Mouse (Mus musculus) 416B (cell line): Measurements from ENCODE around the gene Zfp963.
"Not testable (repeated sequence)": the region's sequence is repeated elsewhere in the genome, so short reads cannot be mapped to it uniquely, and the experiment has no call there.

Experiments
- DNase-seq: peaks from one replicate; pipeline ENCODE4 v3.0.0; 2011; ENCODE audit warnings: low read depth

Zfp963 gene

DNA sequence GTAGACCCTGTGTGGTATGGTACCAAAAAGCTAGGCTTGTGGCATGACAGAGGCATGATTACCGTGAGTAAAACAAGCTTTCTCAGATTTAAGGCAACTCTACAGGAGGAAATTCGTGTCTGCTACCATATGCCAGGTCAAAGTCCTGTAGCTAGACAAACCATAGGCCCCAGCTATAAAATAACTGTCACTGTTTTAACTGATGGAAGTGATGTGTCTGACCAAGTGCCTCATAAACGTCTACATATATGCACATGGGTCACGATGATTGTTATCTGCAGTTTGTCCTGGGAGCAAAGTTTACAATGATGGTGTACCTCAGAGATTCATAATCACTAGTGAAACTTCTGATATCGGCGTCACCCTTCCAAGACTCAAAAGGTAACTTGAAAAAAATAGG is 9.0 kb downstream of the Zfp963 start:
- DNase-seq = no peak

DNA sequence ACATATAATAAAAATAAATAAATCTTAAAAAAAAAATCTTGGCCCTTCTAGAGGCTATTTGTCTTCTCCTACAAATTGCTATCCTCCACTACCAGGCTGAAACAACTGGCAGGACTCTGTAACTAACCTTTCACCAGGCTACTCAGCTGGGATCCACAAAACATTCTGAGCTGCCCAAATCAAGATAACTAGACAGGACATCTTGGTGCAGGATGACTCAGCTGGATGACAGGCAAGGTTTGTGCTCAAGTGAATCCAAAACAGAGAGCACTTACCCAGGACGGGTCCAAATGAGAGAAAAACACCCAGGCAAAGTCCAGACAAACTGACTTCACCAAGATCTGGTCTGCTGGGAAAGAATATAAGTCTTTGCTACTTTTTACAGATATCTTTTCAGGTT is 14.3 kb downstream of the Zfp963 start:
- no peak for DNase-seq

DNA sequence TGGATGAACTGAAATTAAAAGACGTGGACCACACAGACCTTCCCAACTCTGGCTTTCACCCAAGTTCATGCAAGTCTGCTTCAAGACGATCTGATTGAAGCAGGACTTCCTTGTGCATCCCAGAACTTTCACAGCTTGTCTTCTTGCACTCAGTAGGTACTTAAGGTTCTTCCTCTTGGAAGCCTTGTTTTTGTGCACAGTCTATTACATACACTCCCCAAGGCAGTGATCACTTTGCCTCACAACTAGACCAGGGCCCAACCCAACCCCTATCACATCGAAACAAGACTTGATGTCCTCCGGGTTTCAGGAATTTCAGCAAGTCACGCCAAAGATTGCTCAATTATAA is 32.6 kb downstream of the Zfp963 start:
- DNase-seq = no peak

DNA sequence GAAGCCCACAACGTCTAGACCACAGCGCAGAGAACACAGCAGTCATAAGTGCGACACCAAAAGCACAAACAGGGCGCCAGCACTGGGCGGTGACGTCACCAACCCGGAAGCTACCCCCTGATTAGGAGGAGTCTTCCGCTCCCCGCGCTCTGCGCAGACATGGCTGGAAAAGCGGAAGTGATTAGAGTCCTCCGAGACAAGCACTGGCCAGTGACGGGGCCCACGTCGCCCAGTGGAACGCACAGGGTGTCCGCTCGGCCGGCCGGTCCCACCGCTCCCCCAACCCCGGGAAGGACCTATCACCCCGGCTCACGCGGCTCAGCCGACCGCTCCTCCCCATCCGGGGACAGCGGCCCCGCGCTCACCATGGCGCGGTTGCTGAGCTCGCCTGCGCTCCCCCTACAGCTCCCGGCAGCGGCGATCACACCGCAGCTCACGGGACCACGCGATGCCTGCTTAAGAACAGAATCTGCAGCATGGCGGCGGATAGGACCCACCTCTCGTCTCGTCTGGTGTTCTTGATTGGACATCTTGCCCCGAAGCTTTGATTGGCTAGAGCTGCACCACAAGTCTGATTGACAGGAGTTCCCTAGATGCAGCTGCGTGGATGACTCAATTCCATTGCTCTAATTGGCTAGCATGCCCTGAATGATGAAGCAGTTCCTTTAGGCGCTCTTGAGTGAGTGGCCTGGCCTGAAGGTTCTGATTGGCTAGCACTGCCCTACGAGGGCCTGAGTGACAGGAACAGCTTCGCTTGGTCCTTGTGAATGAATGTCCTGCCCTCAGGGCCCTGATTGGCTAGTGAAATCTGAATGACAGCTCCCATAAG is 33.2 kb downstream of the Zfp963 start:
- peak; percentile 100 for DNase-seq

DNA sequence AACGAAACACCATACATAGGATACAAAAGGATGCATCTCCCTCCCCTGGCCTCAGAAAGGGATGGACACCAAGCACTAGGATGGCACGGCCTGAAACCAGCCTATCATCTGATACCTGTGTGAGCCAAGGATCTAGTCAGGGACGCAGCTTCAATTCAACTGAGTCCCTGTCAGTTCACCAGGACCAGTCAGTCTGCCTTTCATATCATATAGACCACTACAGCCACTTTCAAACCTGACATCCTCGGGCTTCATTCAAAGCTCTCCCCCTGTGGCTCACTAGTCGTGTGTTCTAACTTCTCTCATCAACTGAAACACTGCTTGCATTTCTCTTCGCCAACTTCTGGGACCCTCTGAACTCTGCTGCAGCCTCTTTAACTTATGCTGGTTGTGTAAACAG is 34.4 kb downstream of the Zfp963 start:
- DNase-seq = no peak

DNA sequence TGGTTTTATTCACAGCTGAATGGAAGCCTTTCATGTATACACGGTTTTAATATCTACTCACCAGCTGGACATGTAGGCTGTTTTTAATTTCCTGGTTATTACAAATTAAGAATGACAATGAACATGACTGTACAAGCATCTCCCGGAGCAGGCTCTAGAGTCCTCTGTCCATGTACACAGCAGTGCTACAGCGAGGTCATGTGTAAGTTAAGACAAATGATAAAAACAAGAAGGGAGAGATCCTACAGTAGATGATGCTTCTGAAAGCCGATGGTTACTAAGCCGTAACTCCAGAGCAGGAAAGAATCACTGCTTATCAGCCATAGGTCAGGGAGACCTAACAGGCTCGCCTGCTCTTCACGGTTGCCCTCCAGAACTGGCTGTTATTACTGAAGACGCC is 36.3 kb downstream of the Zfp963 start:
- no peak for DNase-seq

DNA sequence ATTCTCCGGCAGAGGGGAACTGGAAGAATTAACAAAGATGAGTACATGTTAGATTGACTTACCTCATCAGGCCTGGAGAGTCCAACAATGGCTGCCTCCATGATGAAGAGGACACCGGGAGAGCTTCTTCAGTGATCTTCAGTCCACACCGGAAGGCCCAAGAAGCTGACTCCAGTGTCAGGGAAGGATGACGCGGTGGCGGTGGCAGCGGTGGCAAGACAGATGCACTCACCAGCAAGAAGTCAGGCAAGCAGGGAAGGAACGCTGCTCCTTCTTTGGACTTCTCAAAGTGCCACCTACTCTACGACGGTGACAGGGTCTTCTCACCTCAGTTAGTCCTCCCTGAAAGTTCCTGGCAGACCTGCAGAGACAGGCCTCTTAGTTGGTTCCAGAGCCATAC is 39.1 kb downstream of the Zfp963 start, which contains the start of gene Zfp869:
TSS of gene Zfp869 (minus strand) at position 101 of the 400 bp plus-strand sequence.
- DNase-seq = not testable (repeated sequence)

DNA sequence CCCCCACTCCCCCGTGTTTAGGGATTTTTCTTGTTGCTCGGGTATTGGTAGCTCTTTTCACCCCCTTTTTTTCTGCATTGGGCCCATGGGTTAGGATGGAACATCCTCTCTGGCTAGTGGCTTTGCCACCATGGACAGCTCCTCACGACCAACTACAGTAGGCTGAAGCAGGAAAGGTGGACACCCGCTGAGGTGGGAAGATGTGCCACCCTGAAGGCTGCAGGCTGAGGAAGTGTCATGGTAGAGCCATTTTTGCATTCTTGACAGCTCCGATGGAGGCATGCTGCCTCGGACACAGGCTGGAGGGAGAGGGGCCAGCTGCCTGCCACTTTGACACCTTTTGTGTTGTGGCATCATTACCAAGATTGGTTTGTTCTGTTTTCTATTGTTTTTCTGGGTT is 48.0 kb downstream of the Zfp963 start:
- peak; percentile 30 for DNase-seq
